Mouse (Mus musculus): ENCODE measurements around the gene Dpp7.
A peak's percentile ranks its signal among the peaks of the same experiment; 100 is the strongest.

Dpp7 gene

GRCm38 (mm10) chr2:25356208-25357079 lies at the start of gene Dpp7:
Gene Dpp7, minus strand, starts transcription at chr2:25356359.
- peak; percentile 88 to 92 for DNase-seq

GRCm38 (mm10) chr2:25403994-25404393 lies 47.8 kb upstream of the Dpp7 start:
- DNase-seq = no peak

GRCm38 (mm10) chr2:25402972-25403601 lies 46.9 kb upstream of the Dpp7 start:
- peak; percentile 91 to 94 for DNase-seq

- DNase-seq = peak; percentile 87 to 96
Measured at GRCm38 (mm10) chr2:25402377-25402971, 46.3 kb upstream of the Dpp7 start.

- peak; percentile 77 to 80 for DNase-seq
Measured at GRCm38 (mm10) chr2:25400764-25401163, 44.6 kb upstream of the Dpp7 start.

- DNase-seq = no peak
Measured at GRCm38 (mm10) chr2:25400291-25400690, 44.1 kb upstream of the Dpp7 start.

GRCm38 (mm10) chr2:25399051-25399450 lies 42.9 kb upstream of the Dpp7 start, which contains the start of gene Npdc1:
Gene Npdc1, plus strand, starts transcription at chr2:25399351.
- no peak for DNase-seq

- DNase-seq = no peak
Measured at GRCm38 (mm10) chr2:25398065-25398464, 41.9 kb upstream of the Dpp7 start.

GRCm38 (mm10) chr2:25397010-25397409 lies 40.9 kb upstream of the Dpp7 start:
- peak; percentile 46 to 53 for DNase-seq

- peak; percentile 87 to 88 for DNase-seq
Measured at GRCm38 (mm10) chr2:25396597-25396983, 40.4 kb upstream of the Dpp7 start.

- peak in 1 of 2 experiments; percentile 50 for DNase-seq
Measured at GRCm38 (mm10) chr2:25395721-25396596, 39.8 kb upstream of the Dpp7 start, which contains the start of gene Entpd2. Gene Entpd2, plus strand, starts transcription at chr2:25395874.

GRCm38 (mm10) chr2:25394281-25395221 lies 38.4 kb upstream of the Dpp7 start:
- DNase-seq = peak; percentile 62 to 67

- DNase-seq = no peak
Measured at GRCm38 (mm10) chr2:25391266-25391665, 35.1 kb upstream of the Dpp7 start.

GRCm38 (mm10) chr2:25384492-25384891 lies 28.3 kb upstream of the Dpp7 start:
- no peak for DNase-seq

- DNase-seq = peak; percentile 82 to 85
Measured at GRCm38 (mm10) chr2:25376589-25376988, 20.4 kb upstream of the Dpp7 start.

GRCm38 (mm10) chr2:25373431-25373830 lies 17.3 kb upstream of the Dpp7 start:
- DNase-seq = no peak

- DNase-seq = no peak
Measured at GRCm38 (mm10) chr2:25372644-25373391, 16.7 kb upstream of the Dpp7 start.

- DNase-seq = peak; percentile 87 to 92
Measured at GRCm38 (mm10) chr2:25371764-25372643, 15.8 kb upstream of the Dpp7 start, which contains the start of gene Sapcd2. Gene Sapcd2, plus strand, starts transcription at chr2:25372321.

GRCm38 (mm10) chr2:25369996-25370395 lies 13.8 kb upstream of the Dpp7 start:
- DNase-seq = no peak

Measured in cerebellum, postnatal 14 days (tissue).